Mouse (Mus musculus): ENCODE data around the gene Gata1.

DNA sequence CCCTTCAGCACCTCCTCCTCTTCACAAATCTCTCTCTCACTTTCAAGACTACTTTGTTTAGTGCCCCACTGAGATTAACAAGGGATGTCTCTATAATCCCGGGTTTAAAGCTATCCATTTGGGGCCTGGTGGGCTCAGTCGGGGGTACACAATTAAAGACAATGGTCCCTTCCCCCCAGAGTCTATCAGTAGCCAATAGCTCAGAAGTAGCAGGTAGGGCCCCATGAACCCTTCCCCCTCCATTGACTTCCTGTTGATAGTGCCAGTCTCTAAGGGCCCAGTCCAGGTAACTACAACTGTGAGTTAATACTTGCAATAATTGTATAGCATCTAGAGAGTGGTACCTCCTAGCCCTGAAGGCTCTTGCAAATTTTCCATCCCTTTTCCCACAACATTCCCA is 35.3 kb upstream of the Gata1 start:
- TF ChIP-seq CTCF (IDR thresholded peaks at IDR 0.05; ENCODE audit: low read depth) = no peak
- no peak for TF ChIP-seq EP300 (IDR thresholded peaks at IDR 0.05; ENCODE audit: low read depth)

All from liver, embryonic 14.5 days (tissue).